Mouse (Mus musculus) granulocyte monocyte progenitor cell, adult 5-6 weeks (primary cell): ENCODE results near the gene Hmcn1. TPM values are rescaled to one million over a fixed set of nuclear protein-coding genes. Genes with fewer than 3 reads are reported as not detected.

Experiments
- ATAC-seq: replicated peaks from 2 replicates; pipeline ENCODE4 v1.8.0; 2016; ENCODE audit warnings: mild to moderate bottlenecking, moderate TSS enrichment, inconsistent platforms; ENCODE audit not compliant: poor library complexity, severe bottlenecking
- total RNA-seq, 2 experiments: library from RNA; stranded (forward) in 1 of 2; stranded (reverse) in 1 of 2; fragments of 200-712, 200-1000 nt in 1 of 2; fragments of >200 nt in 1 of 2; fragmentation: Nextera tagmentation in 1 of 2; gene quantifications; 2 replicates each; pipeline ENCODE4 v1.2.3; 2014 to 2017

Hmcn1 gene
- not detected in 2 replicates for total RNA-seq (2014; fragmentation: Nextera tagmentation)
- 0.22 TPM in 1 of 2 replicates, not detected in the other for total RNA-seq (2017)

- ATAC-seq = peak; percentile 64
These were observed at the start of gene Hmcn1 for GRCm38 (mm10) chr1:150993162-150994064. Hmcn1 (minus strand) TSS chr1:150993435.

- ATAC-seq = peak; percentile 87
These were observed 47.9 kb upstream of the Hmcn1 start for GRCm38 (mm10) chr1:151040945-151041649.

GRCm38 (mm10) chr1:151040290-151040689 lies 47.1 kb upstream of the Hmcn1 start:
- ATAC-seq = peak; percentile 57; the same call in 1 of the 2 replicates

- ATAC-seq = no peak
These were observed 46.0 kb upstream of the Hmcn1 start for GRCm38 (mm10) chr1:151039189-151039588.

- no peak for ATAC-seq
These were observed 45.3 kb upstream of the Hmcn1 start for GRCm38 (mm10) chr1:151038566-151038965.

- no peak for ATAC-seq
These were observed 43.3 kb upstream of the Hmcn1 start for GRCm38 (mm10) chr1:151036405-151036985.

- no peak for ATAC-seq
These were observed 42.5 kb upstream of the Hmcn1 start for GRCm38 (mm10) chr1:151035766-151036165.

- peak; percentile 74 for ATAC-seq
These were observed 41.9 kb upstream of the Hmcn1 start for GRCm38 (mm10) chr1:151034993-151035592.

- ATAC-seq = peak; percentile 48; the same call in 1 of the 2 replicates
These were observed 40.1 kb upstream of the Hmcn1 start for GRCm38 (mm10) chr1:151033291-151033690.

- ATAC-seq = no peak
These were observed 38.3 kb upstream of the Hmcn1 start for GRCm38 (mm10) chr1:151031581-151031980.

- no peak for ATAC-seq
These were observed 37.9 kb upstream of the Hmcn1 start for GRCm38 (mm10) chr1:151031086-151031485.

GRCm38 (mm10) chr1:151025049-151025773 lies 32.0 kb upstream of the Hmcn1 start:
- peak; percentile 99 for ATAC-seq

- no peak for ATAC-seq
These were observed 26.1 kb upstream of the Hmcn1 start for GRCm38 (mm10) chr1:151019273-151019890.

- ATAC-seq = peak; percentile 90
These were observed 17.8 kb upstream of the Hmcn1 start for GRCm38 (mm10) chr1:151011056-151011455.

- ATAC-seq = peak; percentile 78
These were observed 16.0 kb upstream of the Hmcn1 start for GRCm38 (mm10) chr1:151009115-151009797.

- ATAC-seq = no peak
These were observed 14.5 kb upstream of the Hmcn1 start for GRCm38 (mm10) chr1:151007747-151008146.

GRCm38 (mm10) chr1:151004007-151004406 lies 10.8 kb upstream of the Hmcn1 start:
- no peak for ATAC-seq

- peak; percentile 85 for ATAC-seq
These were observed 8.7 kb upstream of the Hmcn1 start for GRCm38 (mm10) chr1:151001868-151002428.
